Mouse (Mus musculus): ENCODE measurements around the gene Chchd1.

Chchd1 gene

GRCm38 (mm10) chr14:20724043-20724442 lies 21.2 kb downstream of the Chchd1 start:
- peak; percentile 81 to 86 for DNase-seq (ENCODE audit: low spot score in 2 of 2)

- DNase-seq (ENCODE audit: low spot score in 2 of 2), result no peak
These were observed 23.0 kb downstream of the Chchd1 start for GRCm38 (mm10) chr14:20725660-20726339.

GRCm38 (mm10) chr14:20729871-20730270 lies 27.1 kb downstream of the Chchd1 start:
- no peak for DNase-seq (ENCODE audit: low spot score in 2 of 2)

GRCm38 (mm10) chr14:20730853-20731602 lies 28.2 kb downstream of the Chchd1 start:
- DNase-seq (ENCODE audit: low spot score in 2 of 2), result no peak

- DNase-seq (ENCODE audit: low spot score in 2 of 2), result peak in 1 of 2 experiments; percentile 20
These were observed 30.5 kb downstream of the Chchd1 start for GRCm38 (mm10) chr14:20733041-20733951.

GRCm38 (mm10) chr14:20733952-20734774 lies 31.4 kb downstream of the Chchd1 start, which contains the start of gene Ndst2:
TSS of gene Ndst2 (minus strand) at chr14:20734562.
- peak; percentile 89 to 90 for DNase-seq (ENCODE audit: low spot score in 2 of 2)

GRCm38 (mm10) chr14:20735052-20735451 lies 32.2 kb downstream of the Chchd1 start:
- peak in 1 of 2 experiments; percentile 33 for DNase-seq (ENCODE audit: low spot score in 2 of 2)

- peak in 1 of 2 experiments; percentile 37 for DNase-seq (ENCODE audit: low spot score in 2 of 2)
These were observed 33.1 kb downstream of the Chchd1 start for GRCm38 (mm10) chr14:20735892-20736390.

- DNase-seq (ENCODE audit: low spot score in 2 of 2), result peak in 1 of 2 experiments; percentile 49
These were observed 34.5 kb downstream of the Chchd1 start for GRCm38 (mm10) chr14:20737306-20737705.

- no peak for DNase-seq (ENCODE audit: low spot score in 2 of 2)
These were observed 35.7 kb downstream of the Chchd1 start for GRCm38 (mm10) chr14:20738511-20738910.

- peak in 1 of 2 experiments; percentile 21 for DNase-seq (ENCODE audit: low spot score in 2 of 2)
These were observed 38.5 kb downstream of the Chchd1 start for GRCm38 (mm10) chr14:20741301-20741700.

- DNase-seq (ENCODE audit: low spot score in 2 of 2), result peak in 1 of 2 experiments; percentile 27
These were observed 40.8 kb downstream of the Chchd1 start for GRCm38 (mm10) chr14:20743614-20744013.

GRCm38 (mm10) chr14:20746935-20747334 lies 44.1 kb downstream of the Chchd1 start:
- no peak for DNase-seq (ENCODE audit: low spot score in 2 of 2)

GRCm38 (mm10) chr14:20748388-20748787 lies 45.6 kb downstream of the Chchd1 start:
- DNase-seq (ENCODE audit: low spot score in 2 of 2), result no peak

- DNase-seq (ENCODE audit: low spot score in 2 of 2), result no peak
These were observed 46.8 kb downstream of the Chchd1 start for GRCm38 (mm10) chr14:20749494-20750051.

- no peak for DNase-seq (ENCODE audit: low spot score in 2 of 2)
These were observed 47.7 kb downstream of the Chchd1 start for GRCm38 (mm10) chr14:20750503-20750902.

GRCm38 (mm10) chr14:20753792-20754191 lies 51.0 kb downstream of the Chchd1 start:
- no peak for DNase-seq (ENCODE audit: low spot score in 2 of 2)

All from right cerebral cortex, postnatal 10 days (tissue).